ENCODE assay signal across 1 mouse cellular context in the genomic region with DNA sequence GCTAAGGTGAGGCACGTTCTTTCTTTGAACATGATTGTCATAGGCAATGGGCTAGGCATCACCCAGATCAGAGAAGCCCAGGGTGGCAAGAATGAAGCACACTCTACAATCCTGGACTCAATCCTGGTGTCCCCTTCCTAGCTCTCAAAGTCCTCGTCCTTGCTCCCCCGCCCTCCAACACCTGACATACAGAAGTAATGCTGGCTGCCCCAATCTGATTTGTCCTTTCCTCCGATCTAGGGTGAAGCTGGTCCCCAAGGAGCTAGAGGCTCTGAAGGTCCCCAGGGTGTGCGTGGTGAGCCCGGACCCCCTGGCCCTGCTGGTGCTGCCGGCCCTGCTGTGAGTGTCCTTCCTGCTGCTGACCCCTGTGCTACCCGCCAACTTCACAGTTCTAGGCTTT.
TF ChIP-seq lines count a peak whose summit lies in the region.

No protein-coding gene starts in this region.

TF ChIP-seq in MEL, 35 proteins besides CTCF, POLR2A, EP300 and RAD21:
- TF ChIP-seq HCFC1 (IDR thresholded peaks at IDR 0.05; ENCODE audit: low read depth, low read length) (no peak), ZMIZ1 (IDR thresholded peaks at IDR 0.05; ENCODE audit: low read depth, low read length) (no peak), USF2 (IDR thresholded peaks at IDR 0.05; ENCODE audit: borderline replicate concordance in 1 of 2, insufficient read depth in 1 of 2, low read depth in 1 of 2, low read length in 2 of 2) (no peak), JUND (IDR thresholded peaks at IDR 0.05; ENCODE audit: low read depth, low read length) (no peak), ZKSCAN1 (IDR thresholded peaks at IDR 0.05; ENCODE audit: low read depth, low read length) (no peak), ETS1 (IDR thresholded peaks at IDR 0.05; ENCODE audit: low read depth, low read length) (no peak), SIN3A (IDR thresholded peaks at IDR 0.05; ENCODE audit: low read length) (no peak), MEF2A (IDR thresholded peaks at IDR 0.05; ENCODE audit: extremely low read depth, insufficient replicate concordance, low read depth, low read length, poor library complexity, severe bottlenecking) (no peak), POLR2AphosphoS5 (IDR thresholded peaks at IDR 0.05; ENCODE audit: borderline replicate concordance, low read depth, low read length) (no peak), MAZ (IDR thresholded peaks at IDR 0.05; ENCODE audit: low read depth, low read length) (no peak)
